Mouse (Mus musculus) T-cell, adult 2 months (primary cell): Measurements from ENCODE around the gene Slc16a6.

Source experiments
- DNase-seq: peaks from one replicate; pipeline ENCODE4 v3.0.0; 2022; ENCODE audit warnings: low spot score

The Slc16a6 gene

DNA sequence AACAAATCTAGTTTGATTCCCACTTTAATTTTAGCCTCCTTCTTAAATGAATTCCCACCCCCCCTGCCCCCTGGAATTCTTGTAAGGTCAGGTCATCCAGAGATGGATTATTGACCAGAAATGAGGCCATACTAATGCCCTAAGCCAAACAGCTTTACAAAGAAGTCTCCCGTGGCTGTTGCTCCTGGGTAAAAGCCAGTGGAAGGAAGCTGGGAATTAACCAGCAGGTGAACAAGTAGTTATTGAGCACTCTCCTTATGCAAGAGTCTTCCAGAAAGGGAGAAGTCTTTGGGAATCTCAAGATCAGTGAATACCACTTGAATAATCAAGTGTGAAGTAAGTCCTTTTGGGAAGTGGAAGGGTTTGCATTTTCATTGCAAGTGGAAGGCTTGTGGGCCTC, 13.7 kb upstream of the Slc16a6 start:
- DNase-seq, result no peak

DNA sequence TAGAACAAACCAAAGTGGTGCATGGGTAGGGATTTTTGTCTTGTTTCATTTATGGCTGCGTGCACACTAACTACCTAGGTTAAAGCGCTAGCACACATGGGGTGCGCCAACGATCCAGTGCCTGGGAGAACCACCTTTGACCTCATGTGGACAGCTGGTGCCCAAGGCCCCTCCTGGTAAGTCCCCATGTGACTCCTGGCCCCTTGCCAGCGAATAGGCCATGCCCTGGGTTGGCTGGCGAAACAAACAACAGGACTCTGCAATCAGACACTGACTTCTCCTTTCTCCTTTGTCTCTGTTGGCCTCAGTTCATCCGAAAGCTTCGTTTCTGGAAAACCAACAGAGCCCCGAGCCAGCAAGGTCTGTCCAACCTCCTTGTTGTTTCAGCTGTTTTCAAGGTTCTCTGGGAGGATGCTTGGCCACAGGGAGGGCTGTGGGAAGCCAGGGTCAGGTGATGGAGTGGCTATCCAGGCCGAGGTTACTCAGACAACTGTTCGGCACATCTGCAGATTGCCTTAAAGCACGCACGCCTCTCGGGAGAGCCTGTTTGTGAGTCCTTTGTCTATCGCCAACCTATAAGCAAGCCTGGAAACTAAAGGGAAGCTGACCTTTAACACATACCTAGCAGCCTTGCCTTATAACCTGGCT, 12.1 kb upstream of the Slc16a6 start:
- DNase-seq, result no peak

DNA sequence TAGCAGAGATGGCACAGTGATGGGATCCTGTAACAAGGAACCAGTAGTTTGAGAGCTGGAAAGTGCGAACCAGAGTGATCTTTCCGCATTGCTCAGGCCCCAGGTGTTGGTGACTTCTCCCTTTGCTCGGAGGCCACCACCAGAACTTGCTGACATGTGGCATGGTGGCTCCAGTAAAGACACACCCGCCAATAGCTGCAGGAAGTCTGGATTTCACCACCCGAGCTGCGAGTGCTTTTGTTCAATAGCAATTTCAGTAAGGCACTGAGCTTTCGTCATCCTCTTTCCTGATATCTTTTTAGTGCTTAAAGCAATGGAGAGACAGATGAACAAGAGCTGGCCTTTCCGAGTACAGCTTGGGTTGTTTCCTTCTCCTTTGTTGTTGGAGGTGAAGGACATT, 7.0 kb upstream of the Slc16a6 start:
- DNase-seq, result no peak

DNA sequence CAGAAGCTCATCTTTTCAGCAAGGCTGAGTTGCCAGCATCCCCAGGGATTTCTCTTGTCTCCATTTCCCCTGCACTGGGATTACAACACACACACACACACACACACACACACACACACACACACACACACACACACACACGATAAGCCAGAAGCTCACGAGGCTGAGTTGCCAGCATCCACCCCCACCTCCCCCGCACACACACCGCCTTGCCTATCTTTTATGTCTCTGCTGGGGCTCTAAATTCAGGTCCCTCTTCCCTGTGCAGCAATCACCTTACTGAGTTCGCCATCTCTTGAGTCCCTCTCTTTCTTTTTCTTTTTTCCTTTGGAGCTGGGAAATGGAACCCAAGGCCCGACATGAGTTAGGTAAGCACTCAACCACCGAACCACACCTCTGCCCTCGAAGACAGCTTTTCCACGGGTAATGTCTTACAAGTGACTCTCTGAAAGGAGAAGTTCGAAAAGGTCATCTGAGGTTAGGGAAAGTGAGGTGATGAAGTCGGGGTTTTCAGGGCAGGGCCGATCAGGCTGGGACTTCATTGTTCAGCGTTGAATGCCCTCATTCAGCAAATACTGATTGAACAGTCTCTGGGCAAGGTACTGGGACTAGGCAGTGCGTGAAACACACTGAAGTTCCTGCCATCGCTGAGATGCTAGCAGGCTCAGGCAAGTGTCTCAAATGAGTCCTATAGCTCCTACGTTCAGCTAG, 6.3 kb upstream of the Slc16a6 start:
- no peak for DNase-seq

DNA sequence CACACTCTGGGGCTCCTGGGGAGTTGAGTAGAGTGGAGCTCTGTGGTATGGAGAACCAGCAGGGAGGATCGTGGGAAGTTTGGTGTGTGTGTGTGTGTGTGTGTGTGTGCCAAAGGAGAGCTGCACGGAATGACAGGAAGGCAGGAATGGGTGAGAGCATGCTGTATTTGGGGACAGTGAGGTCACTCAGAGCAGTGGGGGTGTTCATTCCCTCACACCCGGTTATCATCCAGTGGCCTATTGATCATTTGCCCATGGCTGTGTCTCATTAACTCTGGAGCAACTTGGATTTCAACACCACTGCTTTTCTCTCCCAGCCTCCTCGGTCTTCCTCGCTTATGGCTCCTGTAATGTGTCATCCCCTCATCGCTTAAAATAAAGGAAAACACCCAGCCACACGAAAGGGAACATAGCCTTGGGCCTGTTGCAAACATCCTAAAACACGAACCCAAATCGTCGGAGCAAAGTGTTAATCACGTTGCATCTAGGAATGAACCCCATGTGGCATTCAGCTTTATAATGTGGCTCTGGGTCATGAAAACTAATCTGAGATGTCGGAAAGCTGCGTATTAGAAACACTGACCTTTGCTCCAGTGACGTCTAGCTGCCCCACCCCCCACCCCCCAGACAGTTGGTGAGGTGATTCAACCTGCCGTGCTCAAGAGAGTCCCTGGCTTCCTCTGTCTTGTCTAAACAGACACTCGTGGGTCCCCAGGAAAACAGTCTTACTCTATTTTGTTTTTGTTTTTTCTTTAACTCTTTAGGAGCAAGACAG, 4.4 kb upstream of the Slc16a6 start:
- DNase-seq, result no peak

DNA sequence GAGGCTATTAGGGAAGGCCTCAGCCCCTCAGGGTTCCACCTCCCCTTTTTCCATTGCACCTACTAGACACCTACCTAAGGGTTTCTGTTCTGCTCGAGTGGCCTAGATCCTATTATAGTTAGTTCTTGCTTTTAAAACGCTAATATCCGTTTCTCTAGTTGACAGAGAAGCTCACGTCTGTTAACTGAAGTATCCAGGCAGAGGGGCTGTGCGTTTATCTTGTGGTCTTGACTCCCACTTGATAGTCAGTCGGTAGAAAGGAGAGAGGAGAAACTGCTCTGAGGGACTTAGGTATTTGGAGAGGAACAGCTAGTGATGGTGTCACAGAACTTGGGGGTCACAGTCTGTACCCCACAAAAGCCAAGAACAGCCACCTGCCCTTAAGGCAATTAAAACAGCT, 3.3 kb upstream of the Slc16a6 start:
- DNase-seq, result no peak

DNA sequence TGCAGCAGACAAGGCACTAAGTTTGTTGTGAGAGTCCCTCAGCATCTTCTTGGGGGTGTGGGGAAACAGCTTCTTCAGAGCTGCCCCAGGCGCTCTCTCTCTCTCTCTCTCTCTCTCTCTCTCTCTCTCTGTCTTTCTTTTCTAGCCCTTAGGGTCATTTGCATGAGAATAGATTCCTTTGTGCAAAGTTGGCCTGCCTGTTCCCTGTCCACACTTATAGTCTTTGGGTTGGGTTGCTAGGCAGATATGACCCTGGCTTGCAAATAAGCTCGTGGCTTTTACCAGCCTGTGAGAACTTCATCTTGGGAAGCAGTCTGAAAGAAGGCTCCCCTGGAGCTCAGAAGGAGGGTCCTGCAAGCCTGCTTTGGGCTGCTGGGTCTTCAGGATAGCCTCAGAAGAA, 2.8 kb upstream of the Slc16a6 start:
- DNase-seq, result no peak

DNA sequence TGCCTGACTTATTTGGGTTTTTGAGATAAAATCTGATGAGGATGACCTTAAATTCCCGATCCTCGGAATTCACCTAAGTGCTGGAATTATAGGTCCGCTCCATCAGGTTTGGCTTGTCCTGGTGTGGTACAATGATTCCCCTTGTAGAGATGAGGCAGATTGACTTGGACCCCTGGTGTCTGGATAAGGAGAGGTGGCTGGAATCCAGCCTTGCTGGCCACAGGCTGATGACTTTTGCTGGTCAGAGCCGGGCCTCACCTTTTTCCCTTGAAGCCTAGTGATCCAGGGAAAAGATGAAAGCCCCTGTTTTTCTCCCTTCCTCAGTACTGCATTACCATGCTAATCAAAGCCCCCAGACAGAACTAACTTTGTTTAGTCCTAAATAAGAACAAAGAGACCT, 2.3 kb upstream of the Slc16a6 start:
- no peak for DNase-seq

DNA sequence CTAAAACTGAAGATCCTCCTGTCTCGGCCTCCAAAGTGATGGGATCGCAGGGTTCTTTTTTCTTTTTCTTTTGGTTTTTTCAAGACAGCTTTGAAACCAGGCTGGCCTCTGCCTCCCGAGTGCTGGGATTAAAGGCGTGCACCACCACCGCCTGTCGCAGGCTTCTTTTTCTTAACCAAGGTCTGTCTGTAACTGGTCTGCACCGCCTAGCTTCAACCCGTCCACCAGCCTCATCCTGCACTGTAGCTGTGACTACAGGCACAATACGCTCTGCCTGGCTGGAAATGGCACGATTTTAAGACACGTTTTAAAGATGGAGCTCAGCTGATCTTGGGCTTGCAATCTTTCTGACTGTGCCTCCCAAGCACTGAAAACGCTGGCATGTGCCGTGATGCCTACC, 1.4 kb upstream of the Slc16a6 start:
- DNase-seq, result no peak

DNA sequence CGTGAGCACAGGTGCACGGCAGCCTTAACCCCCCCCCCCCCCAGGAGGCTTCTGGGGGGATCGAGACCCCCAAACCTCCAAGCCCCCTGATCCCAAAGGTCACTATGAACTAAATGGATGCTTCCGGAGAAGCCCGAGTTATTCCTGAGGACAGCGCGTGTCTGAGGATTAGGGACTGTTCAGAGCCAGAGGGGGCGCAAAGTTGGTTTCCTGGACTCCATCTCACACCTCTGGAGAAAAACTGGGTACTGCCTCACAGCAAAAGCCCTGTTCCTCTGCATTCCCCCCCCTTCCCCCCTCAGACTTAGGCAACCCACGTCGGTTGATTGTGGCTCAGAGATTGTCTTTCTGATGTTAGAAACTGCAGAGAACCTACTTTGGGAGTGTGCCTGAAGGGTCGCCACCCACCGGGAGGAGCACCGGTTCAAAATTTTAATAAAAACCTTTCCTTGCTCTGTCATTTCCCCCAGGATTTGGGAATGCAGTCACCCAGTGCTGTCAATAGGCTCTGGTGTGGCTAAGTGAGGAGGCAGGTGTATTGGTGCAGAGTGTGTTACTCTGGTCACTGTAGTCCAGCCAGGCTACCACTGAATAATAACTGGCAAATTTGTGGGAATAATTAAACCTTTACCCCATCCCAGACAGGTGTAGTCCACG, 816 bp upstream of the Slc16a6 start:
- no peak for DNase-seq

DNA sequence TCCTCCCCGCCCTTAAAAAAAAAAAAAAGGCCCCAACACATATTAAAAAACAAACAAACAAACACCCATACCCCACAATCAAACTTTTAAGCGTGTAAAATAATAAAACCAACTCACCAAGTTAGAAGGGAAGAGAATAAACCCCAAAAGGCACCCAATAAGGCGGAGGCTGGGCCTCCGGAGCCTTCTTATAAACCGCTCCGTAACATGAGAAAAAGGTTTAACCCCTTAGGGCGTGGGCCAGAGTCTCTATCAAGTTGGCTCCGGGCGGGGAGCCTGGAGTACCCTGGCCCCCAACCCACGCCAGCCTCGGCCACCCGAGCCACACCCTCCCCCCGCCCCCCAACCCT, 602 bp downstream of the Slc16a6 start:
- no peak for DNase-seq

DNA sequence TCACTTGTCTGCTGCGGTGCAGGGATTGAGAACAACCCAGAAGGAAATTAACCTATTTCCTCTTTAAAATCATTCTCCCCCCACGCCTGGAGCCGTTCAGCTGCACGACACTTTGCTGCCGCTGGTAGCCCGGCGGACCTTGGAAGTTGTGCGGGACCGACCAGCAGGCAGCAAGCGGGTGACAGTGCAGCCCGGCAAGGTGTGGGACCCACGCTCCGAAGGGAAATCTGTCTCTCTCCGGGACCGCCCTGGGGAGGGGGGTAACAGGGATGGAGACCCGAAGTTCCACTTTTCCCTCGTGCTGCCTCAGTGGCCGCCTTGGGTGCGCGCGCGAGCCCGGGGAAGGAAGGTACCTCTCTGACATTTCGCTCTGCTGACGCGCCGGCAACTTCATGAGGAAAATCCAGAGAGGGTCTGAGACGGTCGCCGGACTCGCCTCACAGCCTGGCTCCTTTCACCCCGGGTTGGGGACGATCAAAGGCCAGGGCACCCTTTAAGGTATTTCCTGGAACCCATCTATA, 1.2 kb downstream of the Slc16a6 start:
- peak; percentile 56 for DNase-seq

DNA sequence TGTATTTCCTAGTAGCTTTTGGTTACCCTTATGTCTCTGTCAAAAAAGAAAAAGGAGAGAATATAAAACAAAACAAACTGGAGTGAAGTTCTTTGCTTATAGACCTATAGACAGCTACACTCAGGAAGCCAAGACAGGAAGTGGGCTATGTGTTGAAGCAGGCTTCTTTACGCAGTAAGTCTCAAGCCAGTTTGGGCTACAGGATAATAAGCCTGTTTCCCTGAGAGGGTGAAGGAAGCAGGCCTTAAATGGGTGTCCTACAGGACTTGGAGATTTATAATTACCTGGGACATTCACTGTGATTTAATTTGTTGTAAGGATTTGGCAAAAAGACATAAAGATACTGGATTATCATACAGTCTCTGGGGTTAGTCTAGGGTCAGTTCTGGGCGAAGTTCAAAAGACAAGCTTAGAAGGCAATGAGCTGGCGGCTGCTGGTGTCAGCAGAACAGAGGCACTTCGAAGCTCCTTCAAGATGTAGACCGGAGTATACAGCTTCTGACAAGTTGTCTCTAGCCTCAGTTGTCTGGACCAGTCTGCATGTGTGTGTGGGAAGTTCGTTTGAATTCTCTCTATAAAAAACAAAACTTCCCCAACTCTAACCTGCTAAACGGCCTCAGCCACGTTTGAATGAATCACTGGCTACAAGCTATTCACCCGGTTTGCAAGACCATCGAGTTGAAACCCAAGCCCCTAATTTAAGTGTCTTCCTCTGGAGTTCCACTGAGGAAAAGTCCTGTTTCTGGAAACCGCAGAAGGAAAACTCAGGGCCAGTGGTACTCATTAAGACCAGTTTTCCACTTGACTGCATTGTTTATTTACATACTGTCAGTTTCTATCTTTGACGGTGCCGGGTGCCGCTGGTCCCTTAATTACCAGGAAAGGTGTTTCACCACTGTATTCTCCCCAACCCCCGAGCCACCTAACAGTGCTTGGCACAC, 2.2 kb downstream of the Slc16a6 start:
- peak; percentile 64 for DNase-seq

DNA sequence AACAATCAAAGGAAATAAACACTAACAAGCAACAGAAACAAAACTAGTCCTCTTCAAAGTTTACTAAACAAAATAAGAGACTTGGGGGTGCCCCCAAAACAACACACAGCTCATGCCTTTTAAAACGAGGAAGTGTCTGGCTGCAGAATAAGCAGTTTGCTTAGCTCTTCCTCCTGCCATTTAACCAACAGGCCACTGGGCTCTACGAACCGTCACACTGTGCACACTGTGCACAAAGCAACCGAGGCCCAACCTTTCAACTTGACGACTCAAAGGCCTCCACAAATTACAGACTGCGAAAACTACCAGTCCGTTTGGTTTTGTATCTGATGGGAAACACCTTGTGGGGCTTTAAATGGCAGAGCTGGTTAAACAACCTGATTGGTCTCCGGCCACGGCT, 3.2 kb downstream of the Slc16a6 start:
- peak; percentile 28 for DNase-seq

DNA sequence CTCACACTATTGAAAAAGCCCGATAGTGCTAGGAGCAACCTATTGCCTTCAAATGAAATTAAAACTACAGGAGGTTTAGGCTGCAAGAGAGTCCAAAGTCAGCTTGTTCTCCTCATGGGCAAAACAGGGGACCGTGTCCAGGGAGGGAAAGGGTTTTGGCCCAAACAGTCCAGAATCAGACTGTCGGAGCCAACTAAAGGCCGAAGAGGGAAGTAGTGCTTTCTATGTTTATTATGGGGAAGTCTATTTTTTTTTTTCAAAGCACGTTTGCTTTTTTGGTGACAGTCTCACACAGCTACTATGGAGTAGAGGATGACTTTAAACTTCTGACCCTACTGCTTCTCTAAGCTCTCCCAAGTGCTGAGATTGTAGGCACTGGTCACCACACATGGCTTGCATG, 5.3 kb downstream of the Slc16a6 start:
- no peak for DNase-seq

DNA sequence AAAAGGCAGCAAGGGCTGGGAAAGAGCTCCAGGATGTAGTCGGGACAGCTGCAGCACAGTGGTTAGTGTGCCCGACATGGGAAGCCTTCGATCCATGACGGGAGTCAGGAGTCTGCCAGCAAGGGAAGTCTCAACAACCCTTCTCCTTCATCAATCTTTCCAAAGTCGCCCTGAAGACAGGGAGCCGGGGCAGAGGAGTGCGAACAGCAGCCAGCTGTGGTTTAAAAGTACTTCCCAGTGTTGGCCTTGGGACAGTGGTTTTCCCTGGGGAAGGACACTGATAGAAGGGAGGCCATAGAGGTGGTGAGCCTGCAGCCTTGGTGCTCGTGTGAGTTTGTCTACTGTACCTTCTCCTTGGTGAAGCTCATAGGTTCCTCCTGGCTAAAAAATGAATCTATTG, 6.4 kb downstream of the Slc16a6 start:
- DNase-seq, result no peak

DNA sequence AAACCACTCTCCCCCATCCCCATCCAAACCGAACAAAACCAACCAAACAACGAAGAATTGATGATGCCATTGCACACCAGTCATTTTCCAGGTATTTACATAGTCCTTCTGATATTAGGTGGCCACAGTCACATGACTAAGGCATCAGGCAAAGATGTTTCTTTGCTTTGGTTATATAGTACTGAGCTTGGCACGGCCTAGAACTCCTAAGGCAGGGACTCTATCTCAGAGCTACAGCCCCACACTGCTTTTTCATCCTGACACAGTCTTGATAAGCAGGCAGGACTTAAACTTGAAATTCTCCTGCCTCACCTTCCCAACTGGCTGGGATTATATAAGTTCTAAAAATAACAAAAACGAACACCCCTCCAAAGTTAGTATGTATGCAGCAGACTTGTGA, 8.3 kb downstream of the Slc16a6 start:
- no peak for DNase-seq

DNA sequence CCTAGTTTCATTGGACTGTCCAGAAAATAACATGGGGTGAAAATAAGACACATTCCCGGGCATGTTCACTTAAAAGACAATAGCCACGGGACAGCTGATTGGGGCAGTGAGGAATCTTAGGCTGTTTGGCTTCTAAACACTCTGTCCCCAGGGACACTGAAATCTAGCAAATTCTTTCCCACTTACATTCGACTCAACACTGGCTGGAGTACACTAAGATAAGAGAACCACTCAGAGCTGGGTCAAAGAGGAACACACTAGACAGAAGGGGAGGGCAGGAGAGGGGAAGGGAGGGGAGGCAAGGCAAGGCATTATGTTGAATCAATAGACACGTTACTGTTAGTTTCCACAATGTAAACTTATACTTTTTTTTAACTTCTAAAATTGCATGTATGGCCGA, 12.8 kb downstream of the Slc16a6 start:
- no peak for DNase-seq

DNA sequence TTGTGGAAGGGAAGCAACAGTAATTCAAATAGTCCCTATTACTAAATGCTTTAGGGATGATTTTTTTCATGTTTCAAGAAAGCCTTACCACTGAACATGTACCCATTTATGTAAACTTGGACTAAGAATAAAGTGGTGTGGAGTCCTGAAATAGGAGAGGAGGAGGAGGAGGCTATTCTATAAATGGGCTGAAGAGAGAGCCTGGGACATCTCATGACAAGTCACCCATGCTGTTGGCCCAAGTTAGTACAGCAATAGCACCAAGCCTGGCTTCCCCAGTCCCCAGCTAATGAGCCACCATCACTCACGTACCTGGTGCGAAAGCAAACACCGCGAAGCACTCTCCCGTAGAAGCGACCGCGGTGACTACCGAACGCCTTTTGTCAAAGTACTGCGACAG, 15.2 kb downstream of the Slc16a6 start:
- DNase-seq, result no peak

DNA sequence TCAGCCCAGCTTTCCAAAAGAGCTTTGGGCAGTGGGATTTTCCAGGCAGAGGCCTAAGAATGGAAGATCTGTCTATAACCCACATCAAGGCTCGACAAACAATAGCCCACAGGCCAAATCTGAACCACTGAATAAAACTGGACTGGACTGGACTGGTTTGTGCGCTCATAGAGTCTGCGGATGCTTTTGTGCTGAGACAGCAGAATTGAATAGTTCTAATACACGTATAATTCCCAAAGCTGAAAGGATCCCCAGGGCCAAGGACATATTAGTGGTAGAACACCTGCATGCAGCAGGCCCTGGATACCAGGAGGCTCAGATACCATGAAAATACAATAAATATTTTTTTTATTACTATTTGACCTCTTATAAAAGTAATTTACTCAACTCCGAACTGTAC, 17.1 kb downstream of the Slc16a6 start:
- no peak for DNase-seq

DNA sequence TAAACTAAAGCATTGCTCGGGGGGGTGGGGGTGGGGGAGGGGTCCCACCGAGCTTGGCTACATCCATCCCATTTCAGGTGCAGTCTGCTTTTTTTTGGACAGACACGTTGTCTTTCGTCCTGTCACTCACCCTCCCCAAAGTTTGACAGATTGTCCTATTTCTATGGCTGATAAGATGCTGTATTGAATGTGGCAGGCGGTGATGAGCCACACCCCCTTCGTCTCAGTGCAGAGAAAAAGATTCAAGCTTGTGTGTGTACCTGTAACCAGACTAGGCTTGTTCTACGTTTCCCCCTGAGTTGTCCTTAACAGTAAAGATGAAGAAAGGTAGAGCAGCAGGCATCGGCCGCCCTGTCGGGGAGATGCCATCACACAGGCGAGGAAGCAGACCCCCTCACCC, 22.2 kb downstream of the Slc16a6 start:
- DNase-seq, result no peak
